Mouse (Mus musculus): ENCODE results near the gene Tbx21. TPM values are rescaled to one million over a fixed set of nuclear protein-coding genes. Genes with fewer than 3 reads are reported as not detected.

Gene Tbx21
- polyA plus RNA-seq, 1 experiment = 1.1 TPM

DNA sequence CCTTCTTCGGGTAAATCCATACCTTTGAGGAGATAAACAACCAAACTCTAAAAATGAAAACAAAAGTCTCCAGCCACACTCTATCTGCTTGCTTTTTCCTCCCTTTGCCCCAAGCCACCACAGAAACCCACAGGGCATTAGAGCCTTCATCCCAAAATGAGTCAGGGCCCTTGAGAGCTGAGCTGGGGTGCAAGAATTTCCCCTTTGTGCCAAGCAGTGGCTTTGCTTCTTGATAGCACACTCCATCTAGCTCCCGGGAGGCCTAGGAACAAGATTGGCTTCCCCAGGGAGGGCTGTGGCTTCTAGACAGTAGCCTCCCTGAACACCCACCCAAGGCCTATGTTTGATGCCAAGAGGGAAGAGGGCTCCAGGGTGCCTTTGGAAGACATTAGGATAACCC lies 16.6 kb upstream of the Tbx21 start:
- no peak for DNase-seq (ENCODE audit: low spot score)

DNA sequence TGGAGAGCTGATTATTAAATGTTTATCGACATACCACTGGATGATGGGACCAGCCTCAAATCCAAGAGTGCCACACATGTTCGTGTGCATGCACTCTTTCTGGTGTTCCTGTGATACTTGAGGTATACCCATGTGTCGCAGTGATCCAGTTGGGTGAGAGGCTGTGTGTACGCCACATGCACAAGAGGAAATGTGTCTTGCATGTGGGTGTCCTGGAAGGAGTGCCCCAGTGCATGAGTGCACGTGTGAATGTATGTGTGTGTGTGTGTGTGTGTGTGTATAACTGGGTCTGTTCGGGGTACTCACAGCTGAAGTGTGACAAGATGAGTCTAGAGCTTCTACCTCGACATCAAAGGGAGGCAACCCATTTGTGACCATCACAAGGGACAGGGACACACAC lies 15.2 kb upstream of the Tbx21 start:
- no peak for DNase-seq (ENCODE audit: low spot score)

GRCm38 (mm10) chr11:97128956-97129355 lies 13.8 kb upstream of the Tbx21 start:
- DNase-seq (ENCODE audit: low spot score) = no peak

DNA sequence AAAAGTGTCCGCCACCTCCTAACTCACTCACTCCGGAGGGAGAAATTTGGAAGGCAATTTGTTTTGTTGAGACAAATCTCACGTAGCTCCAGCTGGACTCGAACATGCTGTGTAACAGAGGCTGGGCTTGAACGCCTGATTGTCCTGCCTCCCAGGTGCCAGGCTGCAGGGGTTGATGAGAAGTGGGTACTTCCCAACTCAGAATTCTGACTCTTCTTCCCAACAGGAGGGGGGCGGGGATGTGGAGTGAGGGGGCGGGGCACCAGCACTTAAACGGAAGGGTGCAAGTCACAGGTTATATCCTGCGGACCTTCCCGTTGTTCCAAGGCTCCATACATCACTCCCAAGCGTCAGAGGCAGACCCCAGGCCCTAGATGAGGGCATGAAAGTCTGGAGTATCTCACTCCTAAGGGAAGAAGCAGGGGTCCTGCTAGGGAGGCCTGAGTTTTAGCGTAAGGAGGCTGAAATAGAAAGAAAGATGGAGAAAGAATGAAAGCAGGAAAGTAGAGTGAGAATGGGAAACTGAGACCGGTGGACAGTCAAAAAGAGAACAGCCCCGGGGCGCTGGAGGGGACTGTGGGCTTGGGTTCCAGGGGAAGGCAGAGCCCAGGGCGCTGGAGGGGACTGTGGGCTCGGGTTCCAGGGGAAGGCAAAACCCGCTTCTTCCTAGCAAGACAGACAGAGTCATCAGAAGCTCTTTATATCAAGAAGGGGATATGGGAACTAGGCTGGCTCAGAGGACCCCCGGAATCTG lies 12.5 kb upstream of the Tbx21 start:
- no peak for DNase-seq (ENCODE audit: low spot score)

GRCm38 (mm10) chr11:97126645-97127468 lies 11.7 kb upstream of the Tbx21 start:
- peak; percentile 58 for DNase-seq (ENCODE audit: low spot score)

- no peak for DNase-seq (ENCODE audit: low spot score)
These were observed 9.3 kb upstream of the Tbx21 start for GRCm38 (mm10) chr11:97124266-97125036.

GRCm38 (mm10) chr11:97123282-97123890 lies 8.3 kb upstream of the Tbx21 start:
- no peak for DNase-seq (ENCODE audit: low spot score)

DNA sequence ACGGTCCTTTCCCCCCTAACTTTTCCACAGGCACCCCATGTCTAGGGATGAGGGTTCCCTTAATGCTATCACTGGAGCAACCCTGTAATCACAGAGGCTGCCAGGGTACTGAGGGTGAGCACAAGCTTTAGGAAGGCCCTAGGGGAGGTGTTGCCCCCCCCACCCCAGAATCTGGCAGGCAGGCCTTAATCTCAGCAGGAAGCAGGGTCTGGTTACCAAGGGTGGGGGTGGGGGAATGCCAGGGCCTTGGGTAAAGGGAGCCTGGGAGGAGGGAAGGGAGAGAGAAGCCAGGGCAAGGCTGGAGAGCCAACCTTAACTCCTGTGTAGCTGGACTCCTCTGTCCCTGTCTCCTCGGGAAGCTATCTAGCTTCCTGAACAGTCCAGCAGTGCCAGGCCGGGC lies 5.5 kb upstream of the Tbx21 start:
- no peak for DNase-seq (ENCODE audit: low spot score)

DNA sequence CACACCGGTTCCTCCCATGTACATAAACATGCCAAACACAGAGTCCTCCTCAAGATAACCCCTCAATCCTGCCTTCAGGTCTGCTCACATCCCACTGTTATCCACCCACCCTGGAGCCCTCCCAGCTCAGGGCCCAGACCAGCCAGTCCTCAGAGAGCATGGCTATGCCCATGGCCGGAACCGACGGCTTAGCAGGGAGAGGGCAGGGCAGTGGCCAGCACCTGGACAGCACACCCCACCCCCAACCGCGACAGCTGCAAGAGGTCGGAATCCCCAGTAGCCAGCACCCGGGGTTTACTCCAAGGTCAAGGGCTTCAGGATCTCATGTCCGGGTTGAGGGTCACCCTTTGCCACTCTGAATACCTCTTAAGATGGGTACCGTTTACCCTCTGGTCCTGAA lies 5.1 kb upstream of the Tbx21 start:
- no peak for DNase-seq (ENCODE audit: low spot score)

DNA sequence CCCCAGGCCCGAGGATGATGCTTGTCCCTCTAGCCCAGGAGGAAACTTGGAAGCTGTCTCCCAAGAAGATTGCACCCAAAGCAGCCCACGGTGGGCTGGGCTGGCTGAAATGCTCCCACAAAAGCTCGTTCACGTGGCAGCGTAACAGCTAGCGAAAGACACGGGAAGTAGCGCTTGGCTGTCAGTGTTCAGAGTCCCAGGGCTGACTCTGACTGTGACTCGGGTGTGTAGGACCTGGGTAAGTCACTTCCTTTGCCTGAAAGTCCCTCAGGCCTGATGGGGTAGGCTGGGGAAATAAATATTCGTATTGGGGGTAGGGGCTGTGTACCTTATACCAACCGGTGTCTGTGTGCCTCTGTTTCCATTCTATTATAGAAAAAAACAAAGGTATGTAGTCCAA lies 666 bp upstream of the Tbx21 start:
- no peak for DNase-seq (ENCODE audit: low spot score)

GRCm38 (mm10) chr11:97112519-97113125 lies 2.5 kb downstream of the Tbx21 start:
- DNase-seq (ENCODE audit: low spot score) = no peak

GRCm38 (mm10) chr11:97108976-97109375 lies 6.2 kb downstream of the Tbx21 start:
- DNase-seq (ENCODE audit: low spot score) = no peak

GRCm38 (mm10) chr11:97104091-97104483 lies 11.0 kb downstream of the Tbx21 start:
- DNase-seq (ENCODE audit: low spot score) = no peak

- no peak for DNase-seq (ENCODE audit: low spot score)
These were observed 11.7 kb downstream of the Tbx21 start for GRCm38 (mm10) chr11:97103163-97104090.

- DNase-seq (ENCODE audit: low spot score) = peak; percentile 44
These were observed 13.4 kb downstream of the Tbx21 start for GRCm38 (mm10) chr11:97101722-97102121.

- no peak for DNase-seq (ENCODE audit: low spot score)
These were observed 16.3 kb downstream of the Tbx21 start for GRCm38 (mm10) chr11:97098791-97099190.

GRCm38 (mm10) chr11:97094600-97094999 lies 20.5 kb downstream of the Tbx21 start:
- DNase-seq (ENCODE audit: low spot score) = no peak

DNA sequence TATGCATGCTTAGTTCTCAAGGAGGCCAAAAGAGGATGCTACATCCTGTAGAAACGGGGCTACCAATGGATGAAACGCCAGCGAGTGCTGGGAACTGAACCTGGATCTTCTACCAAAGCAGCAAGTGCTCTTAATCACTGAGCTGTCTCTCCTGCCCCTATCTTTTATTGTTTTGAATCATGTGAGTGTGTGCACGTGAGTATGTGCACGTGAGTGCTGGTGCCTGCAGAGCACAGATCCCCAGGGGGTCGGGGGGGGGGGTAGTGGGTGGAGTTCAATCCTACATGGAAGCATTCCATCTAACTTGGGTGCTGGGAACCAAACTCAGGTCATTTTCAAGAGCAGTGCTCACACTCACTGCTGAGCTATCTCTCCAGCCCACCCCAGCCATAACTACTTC lies 28.8 kb downstream of the Tbx21 start:
- no peak for DNase-seq (ENCODE audit: low spot score)

DNA sequence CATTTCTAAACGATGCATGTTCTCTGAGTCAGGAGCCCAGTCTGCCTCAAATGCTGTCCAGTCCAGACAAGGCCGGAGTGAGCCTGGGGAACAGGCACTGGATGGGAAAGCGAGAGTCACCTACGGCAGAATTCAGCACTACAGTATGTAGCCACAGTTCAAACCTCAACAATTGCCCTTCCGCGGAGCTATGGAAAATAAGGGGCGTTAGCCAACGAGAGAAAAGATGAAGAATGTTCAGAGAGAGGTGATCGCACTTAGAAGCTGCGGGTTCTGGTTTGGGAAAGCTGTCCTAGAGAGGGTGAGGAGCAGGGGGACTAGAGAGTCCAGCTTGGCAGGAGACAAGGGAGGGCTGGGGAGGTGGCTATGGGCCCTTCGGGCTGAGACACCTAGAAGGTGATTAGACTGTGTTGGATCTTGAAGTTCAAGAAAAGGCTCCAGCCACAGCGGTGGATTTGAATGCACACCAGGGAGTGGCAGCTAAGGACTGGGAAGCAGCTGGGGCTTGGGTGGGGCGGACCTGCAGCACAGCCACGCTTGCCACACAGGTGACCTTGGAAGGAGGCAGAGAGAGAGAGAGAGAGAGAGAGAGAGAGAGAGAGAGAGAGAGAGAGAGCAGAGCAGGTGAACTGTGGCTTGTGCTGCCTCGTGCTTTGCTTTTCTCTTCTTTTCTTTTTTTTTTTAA lies 30.2 kb downstream of the Tbx21 start:
- no peak for DNase-seq (ENCODE audit: low spot score)

All from urinary bladder, adult 2 months (tissue).